Mouse (Mus musculus) CH12.LX (cell line): ENCODE results near the gene Pmis2.

Experiments used
- CTCF ChIP-seq, 2 experiments: IDR thresholded peaks in 1 of 2; conservative IDR thresholded peaks in 1 of 2; 2 replicates each; pipeline ENCODE4 v1.5.1; 2011 to 2012; ENCODE audit warnings: low read depth in 2 of 2, low read length in 2 of 2, improper control_type of control experiment in 1 of 2, inconsistent platforms in 1 of 2, mild to moderate bottlenecking in 1 of 2, moderate library complexity in 1 of 2
- EP300 ChIP-seq: IDR thresholded peaks from 2 replicates; pipeline ENCODE4 v1.6.1; 2011; ENCODE audit warnings: low read length, improper control_type of control experiment
- JUN ChIP-seq: IDR thresholded peaks from 2 replicates; pipeline ENCODE4 v1.6.1; 2011; ENCODE audit warnings: low read depth, mild to moderate bottlenecking, low read length, improper control_type of control experiment, moderate library complexity; ENCODE audit not compliant: insufficient read depth
- MAFK ChIP-seq: IDR thresholded peaks from 2 replicates; pipeline ENCODE4 v1.6.1; 2011; ENCODE audit warnings: low read length, improper control_type of control experiment; ENCODE audit not compliant: insufficient replicate concordance
- MAX ChIP-seq: IDR thresholded peaks from 2 replicates; pipeline ENCODE4 v1.6.1; 2011; ENCODE audit warnings: low read length, improper control_type of control experiment
- NRF1 ChIP-seq: IDR thresholded peaks from 2 replicates; pipeline ENCODE4 v1.6.1; 2014; ENCODE audit warnings: low read depth, mild to moderate bottlenecking, inconsistent platforms, low read length, improper control_type of control experiment, moderate library complexity
- POLR2A ChIP-seq: IDR thresholded peaks from 2 replicates; pipeline ENCODE4 v1.6.1; 2011; ENCODE audit warnings: low read depth, mild to moderate bottlenecking, improper control_type of control experiment, low read length
- RAD21 ChIP-seq: IDR thresholded peaks from 2 replicates; pipeline ENCODE4 v1.6.1; 2011; ENCODE audit warnings: low read depth, mild to moderate bottlenecking, low read length, improper control_type of control experiment, moderate library complexity
- RCOR1 ChIP-seq: conservative IDR thresholded peaks from 2 replicates; pipeline ENCODE4 v1.6.1; 2012; ENCODE audit warnings: low read depth, mild to moderate bottlenecking, inconsistent platforms, low read length, improper control_type of control experiment
- USF2 ChIP-seq: conservative IDR thresholded peaks from 2 replicates; pipeline ENCODE4 v1.6.1; 2011; ENCODE audit warnings: low read depth, low read length, improper control_type of control experiment

DNA sequence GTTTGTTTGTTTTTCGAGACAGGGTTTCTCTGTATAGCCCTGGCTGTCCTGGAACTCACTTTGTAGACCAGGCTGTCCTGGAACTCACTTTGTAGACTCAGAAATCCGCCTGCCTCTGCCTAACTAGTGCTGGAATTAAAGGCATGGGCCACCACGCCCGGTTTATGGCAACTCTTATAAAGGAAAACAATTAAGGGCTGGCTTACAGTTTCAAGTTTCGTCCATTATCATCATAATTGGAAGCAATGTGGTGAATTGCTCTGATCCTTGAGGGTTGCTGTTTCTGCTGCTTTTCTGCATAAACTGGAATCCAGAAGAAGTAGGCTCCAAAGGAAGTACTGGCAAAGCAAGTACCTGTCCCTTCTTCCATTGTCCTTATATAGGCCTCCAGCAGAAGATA lies 44.8 kb downstream of the Pmis2 start:
- TF ChIP-seq EP300, result no peak
- no peak for TF ChIP-seq POLR2A
- no peak for TF ChIP-seq NRF1
- no peak for TF ChIP-seq RAD21
- no peak for TF ChIP-seq MAFK
- no peak for TF ChIP-seq JUN
- no peak for TF ChIP-seq CTCF (conservative IDR thresholded peaks at IDR 0.05 in 1 of 2, IDR thresholded peaks at IDR 0.05 in 1 of 2; ENCODE audit: low read depth in 2 of 2, low read length in 2 of 2)
- no peak for TF ChIP-seq MAX
- TF ChIP-seq USF2, result no peak
- no peak for TF ChIP-seq RCOR1
